Comparison of ENCODE assay signal across 8 mouse cellular contexts in the genomic region with DNA sequence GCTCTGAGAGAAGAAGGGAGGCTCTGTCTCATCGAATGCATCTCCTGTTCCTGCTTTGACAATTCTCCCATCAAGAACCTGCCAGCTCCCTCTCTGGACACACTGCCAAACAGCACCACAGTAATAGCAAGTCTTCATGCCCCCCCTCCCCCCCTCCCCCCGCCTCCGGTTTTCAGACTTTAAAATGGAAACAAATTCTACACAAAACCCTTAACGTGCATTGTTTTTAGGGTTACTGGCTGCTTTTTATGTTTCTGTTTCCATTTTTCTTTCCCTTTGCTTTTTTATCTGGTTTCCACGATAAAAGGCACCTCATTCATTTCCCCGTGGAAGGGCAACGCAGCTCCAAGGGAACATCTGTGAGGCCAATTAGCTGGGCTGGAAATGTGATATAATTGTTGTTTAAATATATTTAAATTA.
DNase-seq lines count a peak whose midpoint lies in the region; ATAC-seq and TF ChIP-seq lines count a peak whose summit lies in the region.

No protein-coding gene starts in this region.

- H3K36me3 ChIP-seq in heart, embryonic 10.5 days: no peaks in the 10 kb centered on the region
- H3K36me3 ChIP-seq in liver, embryonic 15.5 days (replicated peaks): no peaks in the 10 kb centered on the region
- H3K36me3 ChIP-seq in stomach, postnatal 0 days (ENCODE audit: control insufficient read depth, insufficient read depth, low read length): no peaks in the 10 kb centered on the region

- H3K4me1 ChIP-seq in heart, embryonic 10.5 days: 0 out of 2 replicates have a peak, but pooled peaks cover 6% of the 10 kb centered on the region
- no peaks in the 10 kb centered on the region for H3K4me1 ChIP-seq in liver, embryonic 15.5 days (replicated peaks)
- no peaks in the 10 kb centered on the region for H3K4me1 ChIP-seq in stomach, postnatal 0 days (replicated peaks; ENCODE audit: control insufficient read depth, insufficient read depth)

- peak overlapping the region; percentile 13; the same call in 1 of the 2 replicates for H3K4me2 ChIP-seq in liver, embryonic 15.5 days
- H3K4me2 ChIP-seq in stomach, postnatal 0 days (replicated peaks; ENCODE audit: low read depth): peak overlapping the region; percentile 42

- TF ChIP-seq CTCF in stomach, postnatal 0 days (IDR thresholded peaks at IDR 0.05; ENCODE audit: low read depth): peak; percentile 21; the same call in 1 of the 2 replicates

- ATAC-seq in liver, embryonic 15.5 days (ENCODE audit: insufficient read depth): no peak
- ATAC-seq in stomach, postnatal 0 days (ENCODE audit: low FRiP score, low TSS enrichment): no peak

- H3K9ac ChIP-seq in liver, embryonic 15.5 days: no peak overlapping the region
- no peak overlapping the region for H3K9ac ChIP-seq in stomach, postnatal 0 days (ENCODE audit: low read length)

- peak overlapping the region; percentile 54 for H3K4me3 ChIP-seq in heart, embryonic 10.5 days
- no peak overlapping the region for H3K4me3 ChIP-seq in liver, embryonic 15.5 days (replicated peaks)
- H3K4me3 ChIP-seq in stomach, postnatal 0 days (ENCODE audit: low read depth, low read length): peak overlapping the region; percentile 19; the same call in 1 of the 2 replicates

- intact Hi-C loops in heart, postnatal 36 days (cut with DNase I): no loop called here

- no peaks in the 10 kb centered on the region for H3K9me3 ChIP-seq in heart, embryonic 10.5 days
- no peaks in the 10 kb centered on the region for H3K9me3 ChIP-seq in liver, embryonic 15.5 days (replicated peaks)
- H3K9me3 ChIP-seq in stomach, postnatal 0 days (ENCODE audit: control insufficient read depth, low read length): no peaks in the 10 kb centered on the region

- no peak for DNase-seq in heart, embryonic 10.5 days (ENCODE audit: low spot score)
- DNase-seq in heart, postnatal 36 days: no peak
- peak; percentile 47 for DNase-seq in brain, embryonic 18.5 days (ENCODE audit: low read depth, low spot score)
- DNase-seq in frontal cortex, postnatal 10 days (ENCODE audit: low spot score in 2 of 2): peak; percentile 9 to 28
- peak; percentile 17 for DNase-seq in stomach, postnatal 0 days (ENCODE audit: low spot score)
- no peak for DNase-seq in urinary bladder, postnatal 4 days (ENCODE audit: low spot score in 2 of 2)
- DNase-seq in kidney, postnatal 14 days: no peak

- no peak for TF ChIP-seq EP300 in stomach, postnatal 0 days (optimal IDR thresholded peaks at IDR 0.05)

- WGBS in heart, embryonic 10.5 days: 11% methylated on average over 7 of the region's 7 CpGs
- WGBS in liver, embryonic 15.5 days (ENCODE audit: insufficient replicate concordance): 21% methylated on average over 7 of the region's 7 CpGs
- 6% methylated on average over 7 of the region's 7 CpGs for WGBS in stomach, postnatal 0 days

- no peak overlapping the region for H3K27ac ChIP-seq in heart, embryonic 10.5 days
- no peak overlapping the region for H3K27ac ChIP-seq in liver, embryonic 15.5 days (replicated peaks)
- H3K27ac ChIP-seq in stomach, postnatal 0 days (replicated peaks): no peak overlapping the region

- no peaks in the 10 kb centered on the region for H3K27me3 ChIP-seq in heart, embryonic 10.5 days (ENCODE audit: insufficient read depth, poor library complexity, severe bottlenecking)
- H3K27me3 ChIP-seq in liver, embryonic 15.5 days: no peaks in the 10 kb centered on the region
- H3K27me3 ChIP-seq in stomach, postnatal 0 days (ENCODE audit: control insufficient read depth, insufficient read depth, low read length): no peaks in the 10 kb centered on the region

Comparison
In these comparisons a context has a peak if more than half of its experiments do, and no peak if none do; other contexts are left out.
1. DNase-seq: peak in brain, embryonic 18.5 days (single experiment), frontal cortex, postnatal 10 days (2 of 2) and stomach, postnatal 0 days (single experiment); none in heart, embryonic 10.5 days (single experiment), heart, postnatal 36 days (0 of 2), urinary bladder, postnatal 4 days (0 of 2) and kidney, postnatal 14 days (single experiment).